Mouse (Mus musculus) kidney, adult 11 months (tissue): Measurements from ENCODE around the gene Xbp1.
A peak's percentile ranks its signal among the peaks of the same experiment; 100 is the strongest.
"Not testable (repeated sequence)": the region's sequence is repeated elsewhere in the genome, so short reads cannot be mapped to it uniquely, and the experiment has no call there.

Experiments used
- DNase-seq: peaks from one replicate; pipeline ENCODE4 v3.0.0; 2022

The Xbp1 gene

DNA sequence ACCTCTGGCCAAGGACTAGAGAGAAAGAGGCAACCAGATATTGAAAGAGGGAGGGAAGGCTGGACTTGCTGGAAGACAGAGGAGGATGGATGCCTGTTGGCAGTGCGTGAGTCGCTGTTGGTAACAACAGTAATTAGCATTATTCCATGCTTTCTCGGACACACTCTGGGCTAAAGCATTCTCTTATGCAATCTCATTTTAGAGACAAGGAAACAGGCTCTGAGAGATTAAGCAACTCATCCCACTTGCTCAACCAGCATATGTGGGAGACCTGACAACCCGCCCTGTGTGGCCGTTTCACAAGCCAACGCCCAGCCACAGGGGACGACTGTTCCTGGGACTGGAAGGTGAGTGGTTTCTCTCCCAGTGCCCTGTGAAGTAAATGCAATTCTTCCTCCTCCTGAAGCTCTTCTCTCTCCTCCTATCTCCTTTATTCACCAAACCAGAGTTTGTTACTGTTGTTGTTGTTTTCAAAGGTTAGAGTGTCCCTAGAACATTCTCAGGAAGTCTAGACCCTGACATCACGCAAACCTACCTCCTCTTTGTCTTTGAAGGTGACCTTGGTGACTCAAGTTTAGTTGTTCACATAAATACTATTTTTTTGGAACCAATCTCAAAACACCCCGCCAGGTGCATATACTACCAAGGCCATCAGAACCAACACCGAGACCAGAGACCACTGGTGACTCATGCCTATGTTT, 18.0 kb upstream of the Xbp1 start:
- no peak for DNase-seq

DNA sequence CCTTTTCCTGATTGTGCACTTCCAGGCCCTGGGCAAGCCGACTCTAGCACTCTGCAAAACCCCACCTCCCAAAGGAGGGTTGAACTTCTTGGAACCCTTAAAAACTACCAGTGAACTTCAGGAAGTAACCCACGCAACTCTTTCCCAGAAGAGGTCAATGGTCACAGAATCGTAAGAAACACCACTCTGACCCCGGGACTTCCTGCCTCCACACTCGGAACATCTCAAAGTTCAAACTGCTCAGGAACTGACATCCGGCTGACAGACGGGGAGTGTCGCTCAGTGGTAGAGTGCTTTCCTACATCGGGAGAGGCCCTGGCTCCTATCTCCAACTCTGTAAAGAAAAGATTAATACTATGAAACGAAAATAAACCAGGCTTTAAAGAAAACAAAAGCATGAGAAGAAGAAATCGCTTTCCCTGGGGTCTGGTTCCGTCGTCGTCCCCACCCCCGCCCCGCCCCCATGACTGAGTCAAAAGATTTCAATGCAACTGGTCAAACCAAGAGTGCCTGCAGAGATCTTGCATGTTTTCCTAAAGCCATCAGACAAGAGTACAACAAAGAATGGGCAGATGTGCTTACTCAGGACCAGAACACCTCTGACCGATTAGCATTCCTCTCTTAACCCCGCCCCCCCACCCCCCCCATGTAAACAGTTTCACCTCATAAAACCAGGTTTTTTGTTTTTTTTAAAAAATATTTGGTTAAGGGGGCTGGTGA, 14.4 kb upstream of the Xbp1 start:
- DNase-seq = peak; percentile 82

DNA sequence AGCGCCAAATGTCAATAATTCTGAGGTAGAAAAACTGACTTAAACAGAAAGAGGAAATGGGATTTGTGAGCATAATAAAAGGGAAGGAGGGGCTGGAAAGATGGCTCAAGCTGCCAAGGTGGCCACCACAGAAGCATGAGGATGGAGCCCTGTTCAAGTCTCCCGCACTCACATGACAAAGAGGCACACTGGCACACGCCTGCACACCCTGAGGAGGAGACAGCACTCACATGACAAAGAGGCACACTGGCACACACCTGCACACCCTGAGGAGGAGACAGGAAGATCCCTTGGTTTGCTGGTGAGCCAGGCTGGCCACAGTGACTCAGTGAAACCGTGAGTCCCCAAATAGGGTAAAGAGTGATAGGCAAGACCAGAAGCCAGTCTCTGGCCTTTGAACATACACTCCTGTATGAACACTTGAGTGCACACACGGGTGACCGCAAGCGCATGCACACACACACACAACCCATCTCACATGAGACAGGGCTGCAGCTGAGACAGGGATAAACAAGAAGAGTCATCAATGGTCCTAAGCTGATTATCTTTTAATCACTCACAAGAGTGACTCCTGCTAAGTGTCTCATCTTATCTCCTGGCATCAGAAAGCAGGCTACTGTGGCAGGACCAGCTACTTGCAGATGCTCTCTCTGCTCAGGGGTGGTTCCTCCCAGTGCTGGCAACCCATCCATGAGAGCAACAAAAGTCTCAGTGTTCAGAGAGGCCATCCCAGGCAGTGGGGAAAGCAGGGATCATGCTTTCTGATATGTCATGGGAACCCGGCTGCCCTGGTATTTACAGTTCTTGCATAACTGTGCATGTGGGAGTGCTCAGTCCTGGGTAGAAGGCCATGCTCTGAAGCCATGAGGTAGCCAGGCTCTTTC, 11.0 kb upstream of the Xbp1 start:
- no peak for DNase-seq

DNA sequence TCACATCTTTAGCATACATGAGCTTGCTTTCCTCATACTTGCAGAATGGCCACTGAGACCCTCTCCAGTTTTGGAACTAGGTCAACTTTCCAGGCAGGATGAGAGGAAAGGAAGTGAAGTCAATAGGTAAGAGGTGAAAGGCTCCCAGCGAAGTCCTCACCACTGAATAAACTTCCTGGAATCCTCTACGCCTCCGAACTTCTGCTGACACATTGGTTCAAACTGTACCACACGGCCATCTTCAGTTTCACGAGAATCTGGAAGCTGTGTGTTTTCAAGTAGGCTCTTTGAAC, 10.4 kb upstream of the Xbp1 start:
- DNase-seq = no peak

DNA sequence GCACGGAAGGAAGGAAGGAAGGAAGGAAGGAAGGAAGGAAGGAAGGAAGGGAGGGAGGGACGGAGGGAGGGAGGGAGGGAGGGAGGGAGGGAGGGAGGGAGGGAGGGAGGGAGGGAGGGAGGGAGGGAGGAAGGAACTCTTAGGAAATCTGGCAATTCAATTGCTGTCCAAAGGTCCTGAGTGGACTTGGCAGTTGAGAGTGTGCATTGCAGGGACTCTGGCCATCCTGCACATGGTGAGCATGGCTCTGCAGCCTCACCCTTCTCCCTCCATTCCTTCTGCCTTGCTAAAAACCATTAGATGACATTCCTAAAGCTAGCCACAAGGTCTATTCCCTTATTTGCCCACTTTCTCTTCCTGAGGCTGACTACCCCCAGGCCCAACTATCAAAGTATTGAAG, 9.8 kb upstream of the Xbp1 start:
- not testable (repeated sequence) for DNase-seq

DNA sequence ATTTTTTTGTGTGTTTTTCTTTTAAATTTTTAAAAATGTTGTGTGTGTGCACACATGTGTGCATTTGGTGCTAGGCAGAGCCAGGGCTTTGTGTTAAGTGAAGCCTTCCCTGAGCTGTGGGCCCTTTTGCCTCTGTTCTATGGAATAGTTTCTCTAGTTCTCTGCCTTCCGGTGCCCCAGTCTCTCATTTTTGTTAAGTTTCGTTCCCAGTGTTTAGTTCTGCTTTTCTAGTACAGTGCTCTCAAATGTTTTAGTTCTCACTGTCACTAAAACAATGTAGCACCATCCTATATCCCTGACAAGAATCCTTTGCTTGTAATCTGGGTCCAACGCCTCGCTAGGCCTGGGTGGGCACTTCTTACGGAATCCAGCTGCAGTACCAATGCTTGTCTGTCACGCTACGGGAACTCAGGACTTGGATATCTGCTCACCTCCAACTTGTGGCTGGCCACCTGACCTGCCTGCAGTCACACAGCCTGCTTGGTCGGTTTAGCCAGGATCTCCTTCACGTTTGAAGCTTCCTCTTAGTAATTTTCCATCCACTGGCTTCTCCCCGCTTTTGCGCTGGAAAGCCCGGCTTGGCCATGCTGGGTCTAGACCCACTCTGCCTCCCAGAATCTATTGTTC, 8.2 kb upstream of the Xbp1 start:
- DNase-seq = peak; percentile 76

DNA sequence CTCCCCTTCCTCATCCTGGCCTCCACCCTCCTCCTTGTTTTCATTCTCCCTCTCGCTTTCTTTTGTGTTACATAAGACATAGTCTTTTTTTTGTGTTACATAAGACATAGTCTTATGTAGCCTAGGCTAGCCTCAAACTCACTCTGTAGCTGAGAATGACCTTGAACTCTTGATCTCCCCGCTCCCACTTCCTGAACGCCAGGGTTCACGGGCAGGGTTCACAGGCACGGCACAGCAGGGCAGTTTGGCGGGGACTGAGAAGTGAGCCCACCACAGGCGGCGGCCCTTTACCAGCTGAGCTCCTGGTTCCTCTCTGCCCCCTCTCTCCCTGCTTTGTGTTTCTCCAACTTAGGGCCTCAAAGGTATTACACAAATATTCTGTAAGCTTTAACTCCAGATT, 7.5 kb upstream of the Xbp1 start:
- DNase-seq = no peak

DNA sequence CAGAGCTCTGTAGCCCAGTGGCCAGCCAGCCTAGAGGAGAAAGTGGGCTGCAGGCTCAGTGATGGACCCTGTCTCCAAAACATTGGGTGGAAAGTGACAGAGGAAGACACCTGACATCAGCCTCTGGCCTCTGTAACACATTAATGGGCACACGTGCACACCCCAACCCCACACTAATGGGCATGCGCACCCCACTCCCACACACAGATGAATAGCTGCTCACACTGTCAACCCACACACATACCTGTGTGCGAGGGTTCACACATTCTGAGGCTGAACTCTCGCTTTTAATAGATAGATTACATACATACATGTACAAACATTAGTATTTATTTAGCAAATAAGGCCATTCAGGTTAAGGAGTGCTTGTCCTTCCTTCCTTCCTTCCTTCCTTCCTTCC, 6.4 kb upstream of the Xbp1 start:
- no peak for DNase-seq

DNA sequence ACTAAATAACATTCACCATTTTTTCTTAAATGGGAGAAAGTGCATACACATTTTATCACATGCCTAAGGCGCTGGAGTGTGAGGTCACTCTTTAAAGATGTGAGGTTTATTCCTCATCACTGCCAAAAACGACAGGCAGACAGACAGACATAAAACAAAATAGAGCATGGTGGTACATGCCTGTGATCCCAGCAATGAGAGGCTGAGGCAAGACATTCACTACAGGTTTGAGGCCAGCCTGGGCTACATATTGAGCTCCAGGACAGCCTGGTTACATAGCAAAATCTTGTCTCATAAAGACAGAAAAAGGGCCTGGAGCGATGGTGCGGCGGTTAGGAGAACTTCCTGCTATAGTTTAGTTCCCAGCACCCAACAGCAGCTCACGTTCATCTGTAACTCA, 5.3 kb upstream of the Xbp1 start:
- no peak for DNase-seq

DNA sequence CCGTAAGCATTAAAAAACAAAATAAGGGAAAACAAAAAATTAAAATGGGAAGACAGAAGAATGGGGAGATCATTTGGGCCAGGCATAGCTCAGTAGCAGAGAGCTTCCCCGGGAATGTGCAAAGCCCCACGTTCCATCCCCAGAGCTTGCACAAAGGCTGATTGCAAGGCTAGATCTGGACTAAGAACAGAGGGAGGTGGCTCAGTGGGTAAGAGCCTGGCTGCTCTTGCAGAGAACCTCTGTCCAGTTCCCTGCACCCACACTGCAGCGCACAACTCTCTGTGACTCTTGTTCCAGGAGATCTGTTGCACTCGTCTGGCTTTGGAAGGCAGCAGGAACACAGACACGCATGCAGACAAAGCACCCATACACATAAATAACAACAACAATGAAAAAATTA, 4.8 kb upstream of the Xbp1 start:
- DNase-seq = no peak

DNA sequence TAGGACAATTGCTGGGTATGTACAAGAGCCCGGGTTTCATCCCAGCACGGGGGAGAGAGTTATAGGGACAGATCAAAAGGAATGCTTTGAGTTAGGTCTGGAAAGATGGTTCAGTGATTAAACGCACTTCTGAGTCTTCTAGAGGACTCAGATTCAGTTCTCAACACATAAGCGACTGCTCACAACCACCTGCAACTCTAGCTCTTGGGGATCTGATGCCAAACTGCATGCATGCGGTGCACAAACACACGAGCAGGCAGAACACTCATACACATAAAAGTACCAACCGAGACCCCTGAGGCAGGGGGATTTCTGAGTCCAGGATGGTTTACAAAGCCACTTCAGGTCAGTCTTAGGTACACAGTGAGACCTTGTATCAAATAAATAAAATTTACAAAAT, 4.3 kb upstream of the Xbp1 start:
- DNase-seq = no peak

DNA sequence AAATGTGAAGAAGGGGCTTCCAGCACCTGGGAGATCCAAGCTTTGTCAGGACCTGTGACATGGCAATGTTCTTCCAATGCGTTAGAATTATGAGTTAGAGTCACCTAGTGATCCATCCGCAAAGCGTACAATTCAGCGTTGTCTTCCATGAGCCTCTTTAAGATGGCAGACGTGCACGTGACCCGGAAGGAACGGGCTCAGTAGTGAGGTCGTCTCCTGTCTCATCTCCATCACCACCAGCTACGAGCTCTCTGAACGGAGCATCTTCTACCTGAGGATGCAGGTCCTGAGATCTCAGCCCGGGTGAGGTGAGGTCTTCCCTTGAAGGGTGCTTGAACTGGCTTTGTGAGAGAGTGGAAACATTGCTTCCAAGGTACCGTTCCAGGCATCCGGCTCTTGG, 3.8 kb upstream of the Xbp1 start:
- DNase-seq = no peak

DNA sequence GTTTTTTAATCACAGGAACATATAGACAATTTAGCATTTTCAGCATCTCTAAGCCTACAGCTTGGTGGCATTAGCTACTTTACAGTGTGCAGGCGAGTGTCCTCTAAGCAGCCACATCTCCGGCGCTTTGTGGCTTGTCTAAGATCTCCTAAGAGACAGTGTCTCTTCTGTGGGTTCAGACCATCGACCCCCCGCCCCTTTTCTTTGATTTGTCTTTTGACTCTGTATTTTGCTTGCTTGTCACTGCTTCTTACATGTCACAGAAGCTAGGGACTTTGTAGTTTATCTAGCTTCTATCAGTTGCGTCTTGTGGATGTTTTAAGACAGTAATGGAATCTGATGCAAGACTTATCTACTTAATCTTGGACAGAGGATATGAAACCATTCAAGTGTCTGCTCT, 3.1 kb upstream of the Xbp1 start:
- DNase-seq = no peak

DNA sequence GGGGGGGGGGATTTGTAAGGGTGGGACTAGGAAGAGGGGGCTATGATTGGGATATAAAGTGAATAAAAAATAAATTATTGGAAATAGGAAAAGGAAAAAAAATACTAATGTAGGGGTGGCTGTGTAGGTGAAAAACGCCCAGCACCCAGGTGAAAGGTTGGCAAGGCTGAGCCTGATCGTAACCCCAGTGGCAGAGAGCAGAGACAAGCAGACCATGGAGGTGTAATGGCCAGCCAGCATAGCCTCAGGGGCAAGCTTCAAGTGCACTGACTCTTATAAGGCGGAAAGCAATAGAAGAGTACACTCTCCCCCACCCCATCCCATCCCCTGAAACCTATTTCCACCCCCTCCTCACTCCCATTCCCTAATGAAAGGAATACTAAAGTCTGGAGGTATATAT, 778 bp upstream of the Xbp1 start:
- no peak for DNase-seq

DNA sequence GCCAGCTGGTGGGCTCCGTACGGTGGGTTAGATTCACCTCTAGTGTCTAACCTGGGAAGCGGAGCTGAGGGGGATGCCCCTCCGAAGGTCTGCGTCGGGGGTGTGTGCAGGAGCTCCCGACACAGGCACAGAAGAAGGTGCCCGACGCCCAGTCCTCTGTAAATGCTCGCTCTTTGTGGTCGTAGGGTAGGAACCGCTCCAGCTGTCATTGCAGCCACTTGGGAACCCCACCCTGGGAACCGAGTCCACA, 732 bp downstream of the Xbp1 start:
- DNase-seq = no peak

DNA sequence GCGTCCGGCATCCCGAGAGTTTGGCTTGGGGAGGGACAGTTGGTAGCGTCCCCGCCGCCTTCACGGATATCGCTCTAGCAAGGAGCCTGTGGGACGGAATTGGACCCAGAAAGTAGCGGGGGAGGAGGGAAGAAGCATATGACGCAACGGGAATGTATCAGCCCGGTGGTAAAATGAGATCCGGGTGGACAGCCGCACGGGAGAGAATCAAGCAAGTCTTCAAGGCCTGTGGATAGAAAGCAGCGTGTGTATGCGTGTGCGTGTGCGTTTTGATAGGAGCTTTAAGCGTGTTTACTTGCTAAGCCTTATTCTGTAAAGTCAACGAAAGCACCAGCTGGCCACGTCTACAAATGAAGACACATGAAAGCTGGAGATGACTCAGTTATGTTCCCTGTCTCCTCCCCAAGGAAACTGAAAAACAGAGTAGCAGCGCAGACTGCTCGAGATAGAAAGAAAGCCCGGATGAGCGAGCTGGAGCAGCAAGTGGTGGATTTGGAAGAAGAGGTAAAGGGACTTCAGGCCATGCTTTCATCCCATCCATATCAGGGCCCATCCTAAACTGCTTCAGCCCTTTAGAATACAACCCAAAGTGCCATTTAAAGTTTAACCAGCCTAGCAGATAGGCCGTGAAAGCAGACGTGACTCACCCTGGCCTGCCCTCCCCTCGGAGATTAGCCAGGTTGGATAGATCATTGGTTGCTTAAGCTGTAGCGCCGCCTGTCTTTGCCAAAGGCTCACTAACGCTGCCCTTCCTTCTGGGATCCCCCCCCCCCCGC, 1.2 kb downstream of the Xbp1 start:
- peak; percentile 85 for DNase-seq

DNA sequence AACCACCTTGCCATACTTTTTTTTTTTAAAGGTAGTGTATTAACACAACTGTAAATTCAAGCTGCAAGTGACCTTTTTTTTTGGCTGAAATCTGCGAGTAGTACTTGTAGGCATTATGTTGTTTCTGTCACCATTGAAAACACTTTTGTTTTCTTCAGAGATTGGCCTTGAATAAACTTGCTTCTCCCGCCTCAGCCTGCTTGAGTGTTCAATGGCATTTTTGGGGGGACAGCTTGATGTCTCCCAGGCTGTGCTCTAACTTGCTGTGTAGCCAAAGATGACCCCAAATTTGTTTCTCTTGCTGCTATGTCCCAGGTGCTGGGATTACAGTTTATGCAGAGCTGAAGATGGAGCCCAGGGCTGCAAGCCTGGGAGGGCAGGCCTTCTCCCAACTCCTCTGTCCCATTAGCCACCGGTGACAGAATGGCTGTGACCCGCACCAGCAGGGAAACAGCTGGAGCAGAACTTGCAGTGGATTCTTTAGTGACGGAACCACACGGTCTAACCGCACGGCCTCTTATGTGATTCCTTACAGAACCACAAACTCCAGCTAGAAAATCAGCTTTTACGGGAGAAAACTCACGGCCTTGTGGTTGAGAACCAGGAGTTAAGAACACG, 2.4 kb downstream of the Xbp1 start:
- no peak for DNase-seq

DNA sequence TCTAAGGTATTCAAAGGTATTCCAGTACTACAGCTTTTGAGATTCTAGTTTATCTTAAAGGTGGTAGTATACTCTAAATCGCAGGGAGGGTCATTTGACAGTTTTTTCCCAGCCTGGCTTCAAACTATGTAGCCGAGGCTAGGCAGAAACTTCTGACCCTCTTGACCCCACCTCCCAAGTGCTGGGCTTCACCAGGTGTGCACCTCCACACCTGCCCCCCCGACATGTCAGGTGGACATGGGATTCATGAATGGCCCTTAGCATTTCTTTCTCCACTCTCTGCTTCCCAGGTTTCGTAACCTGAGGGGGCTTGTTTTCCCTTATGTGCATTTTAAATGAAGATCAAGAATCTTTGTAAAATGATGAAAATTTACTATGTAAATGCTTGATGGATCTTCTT, 5.0 kb downstream of the Xbp1 start:
- DNase-seq = no peak

DNA sequence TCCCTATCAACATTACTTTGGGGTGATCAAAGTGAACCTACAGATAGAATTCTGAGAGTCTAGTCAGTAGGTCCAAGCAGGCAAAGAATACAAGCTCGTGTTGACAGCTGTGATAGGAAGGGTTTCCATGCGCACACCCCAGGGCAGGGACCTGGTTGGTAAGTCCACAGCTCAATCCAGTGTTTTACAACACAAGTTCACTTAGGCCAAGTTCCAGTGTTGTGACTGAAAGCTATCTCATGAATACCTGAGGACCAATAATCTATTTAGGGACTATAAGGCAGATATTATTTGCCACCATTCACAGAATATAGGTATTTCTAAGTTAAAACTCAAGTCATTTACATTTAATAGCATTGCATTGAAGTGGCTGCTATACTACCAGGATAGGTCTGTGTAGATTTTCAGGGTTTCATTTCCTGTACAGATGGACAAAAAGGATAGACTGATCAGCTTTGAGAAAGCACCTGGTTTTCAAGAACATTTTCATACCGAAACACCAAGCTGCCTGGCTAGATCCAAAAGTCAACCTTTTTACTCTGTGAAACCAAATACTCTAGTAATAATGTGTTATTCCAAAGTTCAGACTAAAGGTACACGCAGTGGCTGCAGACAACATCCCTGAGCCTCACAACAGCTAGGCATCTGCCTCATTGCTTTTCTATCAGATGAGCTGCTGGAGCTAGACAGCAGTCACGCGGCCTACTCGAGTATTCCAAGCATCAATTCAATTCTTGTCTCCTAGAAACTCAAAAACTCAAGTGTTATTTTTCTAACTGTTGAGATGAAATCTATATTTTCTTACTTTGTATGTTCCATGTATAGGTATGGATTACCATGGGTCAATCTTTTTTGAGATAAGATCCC, 6.3 kb downstream of the Xbp1 start:
- DNase-seq = no peak

DNA sequence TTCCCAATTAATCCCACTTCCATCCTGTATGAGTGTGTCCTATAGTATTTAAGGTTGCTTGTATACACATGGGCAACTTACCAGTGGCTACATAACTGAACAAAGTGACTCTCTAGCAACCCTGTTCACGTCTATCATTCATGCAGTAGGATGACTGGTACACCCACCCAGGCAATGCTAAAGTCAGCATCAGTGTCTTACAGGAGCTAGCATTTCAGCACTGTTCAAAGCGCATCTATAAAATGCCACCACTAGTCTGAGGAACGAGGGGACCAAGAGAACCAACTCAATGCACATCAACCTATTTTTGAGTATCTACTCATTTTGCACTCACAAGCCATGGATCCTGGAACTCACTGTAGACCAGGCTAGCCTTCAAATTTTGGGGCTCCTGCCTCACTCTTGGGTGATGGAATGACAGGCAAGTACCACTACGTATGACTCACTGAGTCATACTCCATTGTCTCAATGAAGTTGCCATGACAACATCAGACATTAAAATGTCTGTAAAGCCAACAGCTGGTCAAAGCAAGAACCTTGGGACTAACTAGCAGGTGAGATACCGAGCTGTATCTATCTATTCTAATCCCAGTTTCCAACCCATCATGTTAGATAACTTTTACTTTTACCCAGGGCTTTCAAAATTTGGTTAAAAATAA, 7.5 kb downstream of the Xbp1 start:
- DNase-seq = no peak

DNA sequence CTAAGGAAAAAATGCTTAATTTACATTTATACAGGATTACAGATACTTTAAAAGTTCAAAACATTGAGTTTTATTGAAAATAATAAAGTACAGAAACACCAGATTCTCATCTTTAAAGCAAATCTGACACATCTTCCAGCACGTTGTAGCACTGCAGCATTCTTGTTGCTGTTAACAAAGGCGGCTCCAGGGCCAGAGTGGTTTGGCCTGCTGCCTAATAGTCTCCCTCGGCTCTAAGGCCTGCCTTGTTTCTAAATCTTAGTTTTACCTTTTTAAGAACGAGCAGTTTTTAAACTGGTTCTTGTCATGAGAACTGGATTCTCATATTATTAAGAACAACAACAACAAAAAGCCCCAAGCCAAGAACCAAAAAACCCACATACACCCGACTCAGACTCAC, 8.4 kb downstream of the Xbp1 start:
- DNase-seq = no peak
